13 mouse cellular contexts compared by ENCODE assay signal in genomic region chr2:102094773-102095172, GRCm38 (mm10).
A peak's percentile ranks its signal among the peaks of the same experiment; 100 is the strongest.
DNase-seq lines count a peak whose midpoint lies in the region; ATAC-seq lines count a peak whose summit lies in the region.
"Had no signal": no experiment of that assay in that cellular context is flagged by ENCODE, and none has a peak within 500 bp of the region (broad histone marks: within the 10 kb centered on the region; RNA-seq: fewer than 3 reads in every experiment).

No protein-coding gene starts in this region.

- ATAC-seq in hindbrain, embryonic 12.5 days (ENCODE audit: low FRiP score): no peak
- ATAC-seq in hindbrain, embryonic 11.5 days (ENCODE audit: low FRiP score): no peak
- ATAC-seq in midbrain, embryonic 13.5 days: no peak
- ATAC-seq in midbrain, embryonic 11.5 days (ENCODE audit: low FRiP score): no peak
- no peak for ATAC-seq in forebrain, embryonic 12.5 days (ENCODE audit: low FRiP score)
- ATAC-seq in midbrain, embryonic 15.5 days (replicated peaks): no peak
- ATAC-seq in megakaryocyte, adult 5-6 weeks (ENCODE audit: poor library complexity, severe bottlenecking): no peak

- H3K4me2 ChIP-seq in hindbrain, embryonic 12.5 days (replicated peaks): no peak overlapping the region
- no peak overlapping the region for H3K4me2 ChIP-seq in hindbrain, embryonic 11.5 days (replicated peaks; ENCODE audit: low read depth, low read length)
- no peak overlapping the region for H3K4me2 ChIP-seq in midbrain, embryonic 13.5 days (replicated peaks)
- H3K4me2 ChIP-seq in midbrain, embryonic 11.5 days: no peak overlapping the region
- no peak overlapping the region for H3K4me2 ChIP-seq in forebrain, embryonic 12.5 days
- H3K4me2 ChIP-seq in midbrain, embryonic 15.5 days: peak overlapping the region; percentile 9; the same call in 1 of the 2 replicates
- H3K4me2 ChIP-seq: liver, embryonic 11.5 days had no signal

- H3K4me1 ChIP-seq in hindbrain, embryonic 12.5 days: peaks cover 26% of the 10 kb centered on the region
- no peaks in the 10 kb centered on the region for H3K4me1 ChIP-seq in hindbrain, embryonic 11.5 days (replicated peaks; ENCODE audit: control insufficient read depth, insufficient read depth, low read length)
- peaks cover 41% of the 10 kb centered on the region for H3K4me1 ChIP-seq in midbrain, embryonic 13.5 days (replicated peaks)
- peaks cover 4% of the 10 kb centered on the region; the same call in 1 of the 2 replicates for H3K4me1 ChIP-seq in midbrain, embryonic 11.5 days (ENCODE audit: control insufficient read depth, insufficient read depth, low read length)
- peaks cover 35% of the 10 kb centered on the region for H3K4me1 ChIP-seq in forebrain, embryonic 12.5 days
- H3K4me1 ChIP-seq in midbrain, embryonic 15.5 days: peaks cover 33% of the 10 kb centered on the region

- H3K27me3 ChIP-seq in hindbrain, embryonic 12.5 days: no peaks in the 10 kb centered on the region
- H3K27me3 ChIP-seq in hindbrain, embryonic 11.5 days (ENCODE audit: control insufficient read depth, insufficient read depth, low read length): no peaks in the 10 kb centered on the region
- no peaks in the 10 kb centered on the region for H3K27me3 ChIP-seq in midbrain, embryonic 13.5 days
- H3K27me3 ChIP-seq in midbrain, embryonic 11.5 days (ENCODE audit: control insufficient read depth, insufficient read depth, low read length): no peaks in the 10 kb centered on the region
- no peaks in the 10 kb centered on the region for H3K27me3 ChIP-seq in forebrain, embryonic 12.5 days
- no peaks in the 10 kb centered on the region for H3K27me3 ChIP-seq in midbrain, embryonic 15.5 days (replicated peaks)

- DNase-seq in hindbrain, embryonic 11.5 days (ENCODE audit: low spot score): no peak
- DNase-seq in midbrain, embryonic 11.5 days (ENCODE audit: low spot score, missing footprints): no peak
- DNase-seq in urinary bladder, postnatal 4 days (ENCODE audit: low spot score in 2 of 2): no peak
- DNase-seq: adrenal gland, postnatal 36 days; heart, postnatal 36 days; right cerebral cortex, postnatal 25 days had no signal

- no peaks in the 10 kb centered on the region for H3K36me3 ChIP-seq in hindbrain, embryonic 12.5 days
- H3K36me3 ChIP-seq in hindbrain, embryonic 11.5 days (ENCODE audit: control insufficient read depth, insufficient read depth, low read length): no peaks in the 10 kb centered on the region
- peaks cover 8% of the 10 kb centered on the region; the same call in 1 of the 2 replicates for H3K36me3 ChIP-seq in midbrain, embryonic 13.5 days
- H3K36me3 ChIP-seq in midbrain, embryonic 11.5 days (ENCODE audit: control insufficient read depth, insufficient read depth, low read length): no peaks in the 10 kb centered on the region
- H3K36me3 ChIP-seq in forebrain, embryonic 12.5 days (replicated peaks): 0 out of 2 replicates have a peak, but pooled peaks cover 4% of the 10 kb centered on the region
- no peaks in the 10 kb centered on the region for H3K36me3 ChIP-seq in midbrain, embryonic 15.5 days (replicated peaks)

- H3K27ac ChIP-seq in hindbrain, embryonic 12.5 days: peak overlapping the region; percentile 30
- no peak overlapping the region for H3K27ac ChIP-seq in hindbrain, embryonic 11.5 days (ENCODE audit: low read depth, low read length)
- H3K27ac ChIP-seq in midbrain, embryonic 13.5 days: peak overlapping the region; percentile 53; the same call in 1 of the 2 replicates
- no peak overlapping the region for H3K27ac ChIP-seq in midbrain, embryonic 11.5 days (ENCODE audit: low read depth, low read length)
- peak overlapping the region; percentile 61; the same call in 1 of the 2 replicates for H3K27ac ChIP-seq in forebrain, embryonic 12.5 days
- peak overlapping the region; percentile 31; the same call in 1 of the 2 replicates for H3K27ac ChIP-seq in midbrain, embryonic 15.5 days

- no peak overlapping the region for H3K9ac ChIP-seq in hindbrain, embryonic 12.5 days
- no peak overlapping the region for H3K9ac ChIP-seq in hindbrain, embryonic 11.5 days (ENCODE audit: low read depth, low read length)
- no peak overlapping the region for H3K9ac ChIP-seq in midbrain, embryonic 13.5 days (replicated peaks)
- no peak overlapping the region for H3K9ac ChIP-seq in midbrain, embryonic 11.5 days (ENCODE audit: low read length)
- H3K9ac ChIP-seq in forebrain, embryonic 12.5 days: no peak overlapping the region
- no peak overlapping the region for H3K9ac ChIP-seq in midbrain, embryonic 15.5 days

- no peak overlapping the region for H3K4me3 ChIP-seq in hindbrain, embryonic 12.5 days
- no peak overlapping the region for H3K4me3 ChIP-seq in hindbrain, embryonic 11.5 days (ENCODE audit: low read depth, low read length)
- no peak overlapping the region for H3K4me3 ChIP-seq in midbrain, embryonic 13.5 days (replicated peaks)
- no peak overlapping the region for H3K4me3 ChIP-seq in midbrain, embryonic 11.5 days (ENCODE audit: low read depth, low read length)
- no peak overlapping the region for H3K4me3 ChIP-seq in forebrain, embryonic 12.5 days (replicated peaks)
- H3K4me3 ChIP-seq in midbrain, embryonic 15.5 days: no peak overlapping the region
- H3K4me3 ChIP-seq: myocyte had no signal

- no peaks in the 10 kb centered on the region for H3K9me3 ChIP-seq in hindbrain, embryonic 12.5 days (replicated peaks)
- no peaks in the 10 kb centered on the region for H3K9me3 ChIP-seq in hindbrain, embryonic 11.5 days (ENCODE audit: control insufficient read depth, low read length)
- no peaks in the 10 kb centered on the region for H3K9me3 ChIP-seq in midbrain, embryonic 13.5 days
- no peaks in the 10 kb centered on the region for H3K9me3 ChIP-seq in midbrain, embryonic 11.5 days (ENCODE audit: control insufficient read depth, low read length)
- H3K9me3 ChIP-seq in forebrain, embryonic 12.5 days: no peaks in the 10 kb centered on the region
- no peaks in the 10 kb centered on the region for H3K9me3 ChIP-seq in midbrain, embryonic 15.5 days

- 46% methylated on average over 11 of the region's 11 CpGs for WGBS in hindbrain, embryonic 12.5 days
- WGBS in hindbrain, embryonic 11.5 days: 64% methylated on average over 11 of the region's 11 CpGs
- WGBS in midbrain, embryonic 13.5 days: 62% methylated on average over 11 of the region's 11 CpGs
- 77% methylated on average over 11 of the region's 11 CpGs for WGBS in midbrain, embryonic 11.5 days
- WGBS in forebrain, embryonic 12.5 days: 50% methylated on average over 11 of the region's 11 CpGs
- 49% methylated on average over 11 of the region's 11 CpGs for WGBS in midbrain, embryonic 15.5 days

Comparison
In these comparisons a context has a peak if more than half of its experiments do, and no peak if none do; other contexts are left out.
1. H3K27ac ChIP-seq: peak in hindbrain, embryonic 12.5 days (single experiment), midbrain, embryonic 13.5 days (single experiment), forebrain, embryonic 12.5 days (single experiment) and midbrain, embryonic 15.5 days (single experiment); none in hindbrain, embryonic 11.5 days (single experiment) and midbrain, embryonic 11.5 days (single experiment).